Mouse (Mus musculus) bone marrow macrophage, adult 2 months (primary cell): ENCODE data around the gene Erp27. TPM values are rescaled to one million over a fixed set of nuclear protein-coding genes. Genes with fewer than 3 reads are reported as not detected.

Experiments
- H3K27ac ChIP-seq: 2 replicates; pipeline ENCODE4 v1.5.1; 2012; ENCODE audit warnings: low read depth, low read length; ENCODE audit not compliant: insufficient read depth
- H3K4me1 ChIP-seq: 2 replicates; pipeline ENCODE4 v1.6.1; 2012; ENCODE audit warnings: low read length; ENCODE audit not compliant: control insufficient read depth, insufficient read depth
- H3K4me3 ChIP-seq: 2 replicates; pipeline ENCODE4 v1.5.1; 2012; ENCODE audit warnings: mild to moderate bottlenecking, low read length, moderate library complexity; ENCODE audit not compliant: insufficient read depth
- CTCF ChIP-seq: IDR thresholded peaks from 2 replicates; pipeline ENCODE4 v1.5.1; 2012; ENCODE audit warnings: low read depth, mild to moderate bottlenecking, low read length, moderate library complexity
- POLR2A ChIP-seq: IDR thresholded peaks from 2 replicates; pipeline ENCODE4 v1.6.1; 2012; ENCODE audit warnings: mild to moderate bottlenecking, low read depth, low read length, borderline replicate concordance
- polyA plus RNA-seq: library from polyadenylated mRNA; stranded (reverse); fragments of >200 nt; gene quantifications from 2 replicates; pipeline ENCODE4 v1.2.4, GENCODE M21; 2012; ENCODE audit not compliant: missing spikeins, insufficient read depth, insufficient read length

Erp27 gene
- polyA plus RNA-seq, 1 experiment: not detected

GRCm38 (mm10) chr6:136874599-136874998 lies 47.4 kb downstream of the Erp27 start:
- Histone ChIP-seq H3K27ac (no peak overlapping the region), H3K4me1 (0 out of 2 replicates have a peak, but pooled peaks cover 2% of the 10 kb centered on the region), H3K4me3 (no peak overlapping the region)
- TF ChIP-seq CTCF (no peak), POLR2A (no peak)

GRCm38 (mm10) chr6:136868921-136869320 lies 53.1 kb downstream of the Erp27 start:
- H3K4me3 ChIP-seq: no peak overlapping the region
- H3K4me1 ChIP-seq: no peaks in the 10 kb centered on the region
- TF ChIP-seq CTCF: no peak
- TF ChIP-seq POLR2A: no peak
- no peak overlapping the region for H3K27ac ChIP-seq

GRCm38 (mm10) chr6:136866150-136866549 lies 55.8 kb downstream of the Erp27 start:
- no peak overlapping the region for H3K4me3 ChIP-seq
- H3K27ac ChIP-seq: no peak overlapping the region
- peaks cover 1% of the 10 kb centered on the region; the same call in 1 of the 2 replicates for H3K4me1 ChIP-seq
- TF ChIP-seq POLR2A (no peak), CTCF (no peak)

GRCm38 (mm10) chr6:136865360-136865759 lies 56.6 kb downstream of the Erp27 start:
- Histone ChIP-seq H3K27ac (no peak overlapping the region), H3K4me3 (no peak overlapping the region), H3K4me1 (peaks cover 2% of the 10 kb centered on the region; the same call in 1 of the 2 replicates)
- TF ChIP-seq POLR2A: no peak
- TF ChIP-seq CTCF: no peak

GRCm38 (mm10) chr6:136861020-136861419 lies 61.0 kb downstream of the Erp27 start:
- Histone ChIP-seq H3K27ac (no peak overlapping the region), H3K4me1 (peaks cover 7% of the 10 kb centered on the region), H3K4me3 (no peak overlapping the region)
- TF ChIP-seq CTCF (no peak), POLR2A (no peak)

- peaks cover 11% of the 10 kb centered on the region for H3K4me1 ChIP-seq
- TF ChIP-seq CTCF (no peak), POLR2A (no peak)
- H3K27ac ChIP-seq: no peak overlapping the region
- no peak overlapping the region for H3K4me3 ChIP-seq
These were observed 63.6 kb downstream of the Erp27 start for GRCm38 (mm10) chr6:136858420-136858819.

- Histone ChIP-seq H3K4me3 (no peak overlapping the region), H3K27ac (no peak overlapping the region), H3K4me1 (peaks cover 11% of the 10 kb centered on the region)
- TF ChIP-seq POLR2A (no peak), CTCF (no peak)
These were observed 64.1 kb downstream of the Erp27 start for GRCm38 (mm10) chr6:136857873-136858260.

Other genes with a start within 250 kb of the Erp27 start
- gene Gucy2c, start 140.4 kb downstream of the Erp27 start, polyA plus RNA-seq: not detected in 2 replicates
- 0.51 and 0.56 TPM in 2 replicates for gene Hist4h4, start 117.8 kb downstream of the Erp27 start, polyA plus RNA-seq
- gene H2afj, start 113.9 kb downstream of the Erp27 start, polyA plus RNA-seq: 58.1 and 78.1 TPM in 2 replicates
- gene BC049715, start 94.6 kb downstream of the Erp27 start, polyA plus RNA-seq: 4.4 and 5.1 TPM in 2 replicates
- 69.8 and 76.4 TPM in 2 replicates for gene Wbp11, start 93.9 kb downstream of the Erp27 start, polyA plus RNA-seq
- 0.57 and 0.74 TPM in 2 replicates for gene Smco3, start 86.7 kb downstream of the Erp27 start, polyA plus RNA-seq
- gene Art4, start 64.4 kb downstream of the Erp27 start, polyA plus RNA-seq: not detected in 2 replicates
- gene Mgp, start 46.4 kb downstream of the Erp27 start, polyA plus RNA-seq: 2.7 and 4.0 TPM in 2 replicates
- gene Pde6h, start 1.7 kb upstream of the Erp27 start, polyA plus RNA-seq: 1.1 and 2.4 TPM in 2 replicates
- gene Arhgdib, start 19.7 kb upstream of the Erp27 start, polyA plus RNA-seq: 1,210 and 1,280 TPM in 2 replicates
- gene Rerg, start 248.3 kb upstream of the Erp27 start, polyA plus RNA-seq: not detected in 2 replicates